Mouse (Mus musculus) neural tube, embryonic 15.5 days (tissue): ENCODE data around the gene Ceacam18. TPM values are rescaled to one million over a fixed set of nuclear protein-coding genes. Genes with fewer than 3 reads are reported as not detected.

Experiments used
- polyA plus RNA-seq: library from polyadenylated mRNA; unstranded; fragments of >200 nt; fragmentation: Nextera tagmentation; extraction: Ambion mirVana; gene quantifications from 2 replicates; pipeline ENCODE4 v1.2.1, GENCODE M21; 2015

The Ceacam18 gene
- polyA plus RNA-seq, 1 experiment from 2014 or later, result not detected

Other genes starting within 250 kb of the Ceacam18 start
- gene Siglecg, start 226.5 kb upstream of the Ceacam18 start, polyA plus RNA-seq, result 0.08 and 0.41 TPM in 2 replicates
- gene Lim2, start 207.0 kb upstream of the Ceacam18 start, polyA plus RNA-seq, result not detected in 2 replicates
- 34.6 TPM in 1 of 2 replicates, not detected in the other for gene Nkg7, start 197.6 kb upstream of the Ceacam18 start, polyA plus RNA-seq
- not detected in 2 replicates for gene Cldnd2, start 193.9 kb upstream of the Ceacam18 start, polyA plus RNA-seq
- 129 and 182 TPM in 2 replicates for gene Etfb, start 190.6 kb upstream of the Ceacam18 start, polyA plus RNA-seq
- 0.22 and 0.57 TPM in 2 replicates for gene Gm45233, start 190.6 kb upstream of the Ceacam18 start, polyA plus RNA-seq
- 16.4 and 21.2 TPM in 2 replicates for gene Vsig10l, start 171.6 kb upstream of the Ceacam18 start, polyA plus RNA-seq
- 12.2 and 14.0 TPM in 2 replicates for gene Iglon5, start 144.6 kb upstream of the Ceacam18 start, polyA plus RNA-seq
- 0.08 TPM in 1 of 2 replicates, not detected in the other for gene 4931406B18Rik, start 128.8 kb upstream of the Ceacam18 start, polyA plus RNA-seq
- 1.3 and 1.8 TPM in 2 replicates for gene Cd33, start 90.3 kb upstream of the Ceacam18 start, polyA plus RNA-seq
- 6.7 and 7.5 TPM in 2 replicates for gene Zfp658, start 72.5 kb upstream of the Ceacam18 start, polyA plus RNA-seq
- 13.3 and 13.7 TPM in 2 replicates for gene Zfp719, start 55.1 kb upstream of the Ceacam18 start, polyA plus RNA-seq
- 0.32 and 0.42 TPM in 2 replicates for gene Zfp819, start 27.5 kb upstream of the Ceacam18 start, polyA plus RNA-seq
- gene Siglece, start 25.5 kb downstream of the Ceacam18 start, polyA plus RNA-seq, result 0.23 and 0.56 TPM in 2 replicates
- 19.9 and 22.3 TPM in 2 replicates for gene Ctu1, start 37.3 kb downstream of the Ceacam18 start, polyA plus RNA-seq
- gene Klk14, start 55.7 kb downstream of the Ceacam18 start, polyA plus RNA-seq, result not detected in 2 replicates
- 0.17 and 0.38 TPM in 2 replicates for gene Klk13, start 77.9 kb downstream of the Ceacam18 start, polyA plus RNA-seq
- not detected in 2 replicates for gene Klk12, start 134.2 kb downstream of the Ceacam18 start, polyA plus RNA-seq
- 0.33 TPM in 1 of 2 replicates, not detected in the other for gene Klk11, start 139.9 kb downstream of the Ceacam18 start, polyA plus RNA-seq
- gene Klk10, start 146.3 kb downstream of the Ceacam18 start, polyA plus RNA-seq, result 0.10 and 0.51 TPM in 2 replicates
- gene Klk9, start 157.2 kb downstream of the Ceacam18 start, polyA plus RNA-seq, result 0.23 TPM in 1 of 2 replicates, not detected in the other
- 12.6 and 15.5 TPM in 2 replicates for gene Klk8, start 162.9 kb downstream of the Ceacam18 start, polyA plus RNA-seq
- 0.24 TPM in 1 of 2 replicates, not detected in the other for gene Klk7, start 176.6 kb downstream of the Ceacam18 start, polyA plus RNA-seq
- gene Klk6, start 189.8 kb downstream of the Ceacam18 start, polyA plus RNA-seq, result not detected in 2 replicates
- not detected in 2 replicates for gene Klk5, start 207.3 kb downstream of the Ceacam18 start, polyA plus RNA-seq
- gene Klk4, start 246.5 kb downstream of the Ceacam18 start, polyA plus RNA-seq, result 0.28 TPM in 1 of 2 replicates, not detected in the other